Mouse (Mus musculus): ENCODE data around the gene Kdm5b. TPM values are rescaled to one million over a fixed set of nuclear protein-coding genes. Genes with fewer than 3 reads are reported as not detected.

Kdm5b gene
- total and polyA plus RNA-seq, 3 experiments: 22.4 to 174 (median 70.7) TPM

GRCm38 (mm10) chr1:134643702-134644101 lies 83.7 kb downstream of the Kdm5b start:
- H3K27me3 ChIP-seq (ENCODE audit: insufficient read depth, low read length): peaks cover 44% of the 10 kb centered on the region
- 0 out of 2 replicates have a peak, but pooled peaks cover 5% of the 10 kb centered on the region for H3K4me1 ChIP-seq (ENCODE audit: insufficient read depth, low read depth, low read length)
- no peak overlapping the region for H3K4me3 ChIP-seq (ENCODE audit: low read depth, low read length)
- no peaks in the 10 kb centered on the region for H3K36me3 ChIP-seq (replicated peaks)
- no peak for DNase-seq (ENCODE audit: low spot score)
- 0 out of 2 replicates have a peak, but pooled peaks cover 2% of the 10 kb centered on the region for H3K9me3 ChIP-seq (replicated peaks)
- no peak for TF ChIP-seq GATA1 (IDR thresholded peaks at IDR 0.05; ENCODE audit: borderline replicate concordance, low read length)
- no peak for TF ChIP-seq GATA2 (IDR thresholded peaks at IDR 0.05; ENCODE audit: borderline replicate concordance, low read depth, low read length)
- no peak for TF ChIP-seq TAL1 (conservative IDR thresholded peaks at IDR 0.05; ENCODE audit: low read depth, low read length)
- TF ChIP-seq POLR2AphosphoS5 (IDR thresholded peaks at IDR 0.05; ENCODE audit: insufficient replicate concordance, low read depth, low read length): no peak
- TF ChIP-seq CTCF (IDR thresholded peaks at IDR 0.05; ENCODE audit: low read depth, low read length): no peak
- no peak for ATAC-seq (ENCODE audit: extremely low read depth, insufficient number of reproducible peaks, low FRiP score, poor library complexity, severe bottlenecking)

GRCm38 (mm10) chr1:134645408-134646200 lies 85.6 kb downstream of the Kdm5b start:
- H3K4me3 ChIP-seq (ENCODE audit: low read depth, low read length): no peak overlapping the region

DNA sequence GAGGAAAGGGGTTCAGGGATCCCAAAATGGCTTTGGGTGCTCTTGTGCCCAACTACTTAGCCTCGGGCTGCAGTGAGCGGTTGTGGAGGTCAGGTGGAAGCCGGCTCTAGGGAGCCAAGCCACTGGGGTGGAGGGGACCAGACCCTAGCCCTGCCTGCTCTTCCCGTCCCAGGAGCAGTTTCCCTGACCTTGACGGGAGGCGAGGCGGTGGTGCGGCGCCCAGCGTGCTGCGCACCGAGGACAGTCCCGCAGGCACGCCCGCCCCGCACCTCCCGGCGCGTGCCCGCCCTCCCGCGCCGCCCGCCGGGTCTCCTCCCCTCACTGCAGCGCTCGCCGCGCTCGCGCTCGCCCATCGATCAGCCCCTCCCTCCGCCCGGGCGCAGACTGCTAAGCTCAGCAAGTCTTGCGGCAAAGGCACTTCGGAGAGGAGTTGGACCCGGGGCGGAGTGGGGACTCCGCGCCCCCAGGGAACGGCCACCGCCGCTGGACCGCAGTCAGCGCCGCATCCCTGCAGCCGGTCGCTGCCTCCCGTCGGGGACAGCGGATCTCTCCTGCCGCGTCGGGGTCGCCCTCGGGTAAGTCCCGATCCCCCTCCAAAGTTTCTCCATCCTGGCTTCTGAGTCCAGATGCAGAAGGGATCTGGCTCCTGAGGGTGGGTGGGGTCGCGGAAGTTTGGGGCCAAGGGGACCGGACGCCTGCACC lies 86.4 kb downstream of the Kdm5b start, which contains the start of gene Syt2:
Gene Syt2, plus strand, starts transcription at position 417 of the 702 bp plus-strand sequence.
- Histone ChIP-seq H3K4me3 (ENCODE audit: low read depth, low read length) (0 out of 2 replicates have a peak within 1 kb of the TSS, but pooled peaks have one; percentile 3), H3K27me3 (ENCODE audit: insufficient read depth, low read length) (peaks cover 42% of the 10 kb centered on the region), H3K4me1 (ENCODE audit: insufficient read depth, low read depth, low read length) (peaks cover 6% of the 10 kb centered on the region; the same call in 1 of the 2 replicates), H3K36me3 (replicated peaks) (no peaks in the 10 kb centered on the region), H3K9me3 (replicated peaks) (0 out of 2 replicates have a peak, but pooled peaks cover 2% of the 10 kb centered on the region)
- DNase-seq (ENCODE audit: low spot score) (no peak), ATAC-seq (ENCODE audit: extremely low read depth, insufficient number of reproducible peaks, low FRiP score, poor library complexity, severe bottlenecking) (no peak)
- TF ChIP-seq CTCF (IDR thresholded peaks at IDR 0.05; ENCODE audit: low read depth, low read length) (no peak), POLR2AphosphoS5 (IDR thresholded peaks at IDR 0.05; ENCODE audit: insufficient replicate concordance, low read depth, low read length) (no peak), GATA2 (IDR thresholded peaks at IDR 0.05; ENCODE audit: borderline replicate concordance, low read depth, low read length) (no peak), GATA1 (IDR thresholded peaks at IDR 0.05; ENCODE audit: borderline replicate concordance, low read length) (no peak), TAL1 (conservative IDR thresholded peaks at IDR 0.05; ENCODE audit: low read depth, low read length) (no peak)

More at GRCm38 (mm10) chr1:134645408-134646200, 85.6 kb downstream of the Kdm5b start:
- Histone ChIP-seq H3K4me1 (ENCODE audit: insufficient read depth, low read depth, low read length) (0 out of 2 replicates have a peak, but pooled peaks cover 5% of the 10 kb centered on the region), H3K9me3 (replicated peaks) (0 out of 2 replicates have a peak, but pooled peaks cover 2% of the 10 kb centered on the region), H3K27me3 (ENCODE audit: insufficient read depth, low read length) (peaks cover 37% of the 10 kb centered on the region), H3K36me3 (replicated peaks) (no peaks in the 10 kb centered on the region)
- DNase-seq (ENCODE audit: low spot score) (no peak), ATAC-seq (ENCODE audit: extremely low read depth, insufficient number of reproducible peaks, low FRiP score, poor library complexity, severe bottlenecking) (no peak)
- TF ChIP-seq GATA2 (IDR thresholded peaks at IDR 0.05; ENCODE audit: borderline replicate concordance, low read depth, low read length) (no peak), CTCF (IDR thresholded peaks at IDR 0.05; ENCODE audit: low read depth, low read length) (no peak), TAL1 (conservative IDR thresholded peaks at IDR 0.05; ENCODE audit: low read depth, low read length) (no peak), POLR2AphosphoS5 (IDR thresholded peaks at IDR 0.05; ENCODE audit: insufficient replicate concordance, low read depth, low read length) (no peak), GATA1 (IDR thresholded peaks at IDR 0.05; ENCODE audit: borderline replicate concordance, low read length) (no peak)

- ATAC-seq (ENCODE audit: extremely low read depth, insufficient number of reproducible peaks, low FRiP score, poor library complexity, severe bottlenecking) (no peak), DNase-seq (ENCODE audit: low spot score) (no peak)
- Histone ChIP-seq H3K4me3 (ENCODE audit: low read depth, low read length) (no peak overlapping the region), H3K27me3 (ENCODE audit: insufficient read depth, low read length) (peaks cover 44% of the 10 kb centered on the region), H3K4me1 (ENCODE audit: insufficient read depth, low read depth, low read length) (peaks cover 11% of the 10 kb centered on the region; the same call in 1 of the 2 replicates), H3K36me3 (replicated peaks) (no peaks in the 10 kb centered on the region), H3K9me3 (replicated peaks) (0 out of 2 replicates have a peak, but pooled peaks cover 2% of the 10 kb centered on the region)
- TF ChIP-seq GATA2 (IDR thresholded peaks at IDR 0.05; ENCODE audit: borderline replicate concordance, low read depth, low read length) (no peak), CTCF (IDR thresholded peaks at IDR 0.05; ENCODE audit: low read depth, low read length) (no peak), GATA1 (IDR thresholded peaks at IDR 0.05; ENCODE audit: borderline replicate concordance, low read length) (no peak), POLR2AphosphoS5 (IDR thresholded peaks at IDR 0.05; ENCODE audit: insufficient replicate concordance, low read depth, low read length) (no peak), TAL1 (conservative IDR thresholded peaks at IDR 0.05; ENCODE audit: low read depth, low read length) (no peak)
These were observed 87.0 kb downstream of the Kdm5b start for GRCm38 (mm10) chr1:134646963-134647282.

GRCm38 (mm10) chr1:134647591-134647990 lies 87.6 kb downstream of the Kdm5b start:
- ATAC-seq (ENCODE audit: extremely low read depth, insufficient number of reproducible peaks, low FRiP score, poor library complexity, severe bottlenecking) (no peak), DNase-seq (ENCODE audit: low spot score) (no peak)
- Histone ChIP-seq H3K27me3 (ENCODE audit: insufficient read depth, low read length) (peaks cover 42% of the 10 kb centered on the region), H3K4me1 (ENCODE audit: insufficient read depth, low read depth, low read length) (peaks cover 12% of the 10 kb centered on the region; the same call in 1 of the 2 replicates), H3K9me3 (replicated peaks) (0 out of 2 replicates have a peak, but pooled peaks cover 2% of the 10 kb centered on the region), H3K36me3 (replicated peaks) (no peaks in the 10 kb centered on the region), H3K4me3 (ENCODE audit: low read depth, low read length) (no peak overlapping the region)
- no peak for TF ChIP-seq CTCF (IDR thresholded peaks at IDR 0.05; ENCODE audit: low read depth, low read length)

DNA sequence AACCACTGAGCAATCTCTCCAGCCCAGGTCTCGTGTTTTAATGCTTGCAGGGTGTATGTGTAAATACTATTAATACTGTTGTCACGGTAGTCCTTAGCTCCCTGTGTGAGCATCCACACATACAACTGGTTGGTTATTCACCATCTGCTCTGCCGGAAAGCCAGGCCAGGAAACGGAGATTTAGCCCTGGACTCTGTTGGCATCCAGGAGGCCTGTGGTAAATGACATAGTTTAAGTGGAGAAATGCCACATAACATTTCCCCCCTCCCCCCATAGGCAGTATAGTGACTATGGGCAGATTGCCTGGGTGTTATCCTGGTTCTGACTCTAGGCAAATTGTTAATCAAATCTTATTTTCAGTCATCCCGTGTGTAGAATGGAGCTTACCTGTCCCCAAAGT lies 90.8 kb downstream of the Kdm5b start:
- Histone ChIP-seq H3K4me3 (ENCODE audit: low read depth, low read length) (no peak overlapping the region), H3K4me1 (ENCODE audit: insufficient read depth, low read depth, low read length) (peaks cover 12% of the 10 kb centered on the region; the same call in 1 of the 2 replicates), H3K9me3 (replicated peaks) (0 out of 2 replicates have a peak, but pooled peaks cover 2% of the 10 kb centered on the region), H3K27me3 (ENCODE audit: insufficient read depth, low read length) (peaks cover 36% of the 10 kb centered on the region), H3K36me3 (replicated peaks) (no peaks in the 10 kb centered on the region)
- DNase-seq (ENCODE audit: low spot score) (no peak), ATAC-seq (ENCODE audit: extremely low read depth, insufficient number of reproducible peaks, low FRiP score, poor library complexity, severe bottlenecking) (no peak)
- TF ChIP-seq GATA1 (IDR thresholded peaks at IDR 0.05; ENCODE audit: borderline replicate concordance, low read length) (no peak), TAL1 (conservative IDR thresholded peaks at IDR 0.05; ENCODE audit: low read depth, low read length) (no peak), CTCF (IDR thresholded peaks at IDR 0.05; ENCODE audit: low read depth, low read length) (no peak), POLR2AphosphoS5 (IDR thresholded peaks at IDR 0.05; ENCODE audit: insufficient replicate concordance, low read depth, low read length) (no peak), GATA2 (IDR thresholded peaks at IDR 0.05; ENCODE audit: borderline replicate concordance, low read depth, low read length) (no peak)

Measured in G1E (cell line).